Mouse (Mus musculus) heart, postnatal 10 days (tissue): ENCODE measurements at regions not wholly inside any gene's neighbourhood (a gene's known extent, or its start where the extent isn't known, plus 50 kb on each side); places are given as distances from the start of the nearest gene placed in this dataset.
"Not testable (repeated sequence)": the region's sequence is repeated elsewhere in the genome, so short reads cannot be mapped to it uniquely, and the experiment has no call there.

Experiments
- DNase-seq, 2 experiments: peaks; one replicate each; pipeline ENCODE4 v3.0.0; 2021
- intact Hi-C: fragments of 180-260 bp; cut with DNase I; formaldehyde crosslinking; loops from one replicate; pipeline ENCODE4 v1.15.1; 2025

GRCm38 (mm10) chr4:16944901-16945300 is 2660.3 kb upstream of the Gm12353 start:
- intact Hi-C loops: no loop called here
- no peak for DNase-seq

- DNase-seq, intact Hi-C loops: not testable (repeated sequence)
Measured at GRCm38 (mm10) chr4:16954591-16954990, 2650.7 kb upstream of the Gm12353 start.

GRCm38 (mm10) chr4:16954991-16955390 is 2650.3 kb upstream of the Gm12353 start:
- DNase-seq, intact Hi-C loops: not testable (repeated sequence)

GRCm38 (mm10) chr4:16981733-16982230 is 2623.5 kb upstream of the Gm12353 start:
- no peak for DNase-seq
- intact Hi-C loops: no loop called here

- intact Hi-C loops: no loop called here
- peak; percentile 8 to 16 for DNase-seq
Measured at GRCm38 (mm10) chr4:17026685-17027084, 2578.6 kb upstream of the Gm12353 start.
